Mouse (Mus musculus) C2C12 (cell line): ENCODE results near the gene Cipc.

Experiments
- CEBPB ChIP-seq: IDR thresholded peaks from one replicate; pipeline ENCODE4 v1.6.1; 2011; ENCODE audit warnings: low read depth, mild to moderate bottlenecking, control low read depth, moderate library complexity
- CTCF ChIP-seq: IDR thresholded peaks from one replicate; pipeline ENCODE4 v1.5.1; 2011; ENCODE audit not compliant: control insufficient read depth, insufficient read depth, insufficient read length
- MAX ChIP-seq: IDR thresholded peaks from one replicate; pipeline ENCODE4 v1.6.1; 2011; ENCODE audit warnings: mild to moderate bottlenecking, control low read depth
- MYOD1 ChIP-seq: IDR thresholded peaks from one replicate; pipeline ENCODE4 v1.6.1; 2011; ENCODE audit warnings: low read depth; ENCODE audit not compliant: control insufficient read depth, insufficient read length
- USF1 ChIP-seq: IDR thresholded peaks from one replicate; pipeline ENCODE4 v1.6.1; 2011; ENCODE audit warnings: low read depth, mild to moderate bottlenecking, control low read depth, moderate library complexity

DNA sequence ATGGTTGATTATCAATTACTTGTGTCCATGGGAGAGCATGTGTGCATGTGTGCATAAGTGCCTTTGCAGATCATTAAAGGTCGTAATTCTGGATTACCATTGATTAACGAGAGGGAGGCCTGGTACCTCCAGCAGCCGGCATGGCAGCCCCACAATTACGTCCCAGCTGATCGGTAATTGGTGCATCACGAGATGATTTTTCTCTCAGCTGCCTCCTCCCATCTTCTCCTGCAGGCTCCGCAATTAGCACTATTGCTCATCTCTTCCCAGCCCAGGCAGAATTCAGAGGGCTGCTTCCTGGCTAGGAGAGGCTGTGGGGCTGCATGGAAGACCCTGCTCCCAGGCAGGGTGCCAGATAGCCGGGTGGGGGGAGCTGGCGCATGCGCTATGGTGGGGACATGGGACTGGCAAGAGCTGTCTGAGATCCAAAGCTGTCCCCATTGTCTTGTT lies 35.3 kb upstream of the Cipc start:
- no peak for TF ChIP-seq CTCF
- TF ChIP-seq MAX, result no peak
- no peak for TF ChIP-seq USF1
- TF ChIP-seq MYOD1, result no peak
- TF ChIP-seq CEBPB, result no peak
